Mouse (Mus musculus): ENCODE measurements around the gene Smok2a.
"Not testable (repeated sequence)": the region's sequence is repeated elsewhere in the genome, so short reads cannot be mapped to it uniquely, and the experiment has no call there.

- TF ChIP-seq GATA1 (IDR thresholded peaks at IDR 0.05; ENCODE audit: low read depth, low read length); RCOR1 (IDR thresholded peaks at IDR 0.05; ENCODE audit: low read depth, low read length); CTCF (IDR thresholded peaks at IDR 0.05 in 2 of 3, conservative IDR thresholded peaks at IDR 0.05 in 1 of 3; ENCODE audit: control insufficient read depth in 1 of 3, insufficient read depth in 1 of 3, low read depth in 2 of 3, low read length in 3 of 3, poor library complexity in 1 of 3, severe bottlenecking in 1 of 3); EP300 (IDR thresholded peaks at IDR 0.05; ENCODE audit: low read depth in 1 of 2, low read length in 2 of 2); MEF2A (IDR thresholded peaks at IDR 0.05; ENCODE audit: extremely low read depth, insufficient replicate concordance, low read depth, low read length, poor library complexity, severe bottlenecking); MXI1 (IDR thresholded peaks at IDR 0.05; ENCODE audit: low read depth, low read length); JUND (IDR thresholded peaks at IDR 0.05; ENCODE audit: low read depth, low read length); ZC3H11A (IDR thresholded peaks at IDR 0.05; ENCODE audit: low read depth, low read length): not testable (repeated sequence)
Measured at GRCm38 (mm10) chr17:13240807-13241727, 20.1 kb downstream of the Smok2a start.

Measured in MEL (cell line).